Mouse (Mus musculus) layer of hippocampus, adult 2 months (tissue): ENCODE measurements around the gene Hcls1. TPM values are rescaled to one million over a fixed set of nuclear protein-coding genes. Genes with fewer than 3 reads are reported as not detected.

Source experiments
- DNase-seq, 2 experiments: peaks; one replicate each; pipeline ENCODE4 v3.0.0; 2022; ENCODE audit warnings: low spot score in 2 of 2
- H3K27ac ChIP-seq: fragments of 200-600 bp; 2 replicates; pipeline ENCODE4 v1.8.1; 2022
- H3K4me3 ChIP-seq: fragments of 200-600 bp; 2 replicates; pipeline ENCODE4 v1.8.1; 2022; ENCODE audit warnings: mild to moderate bottlenecking
- CTCF ChIP-seq: fragments of 200-600 bp; conservative IDR thresholded peaks from 2 replicates; pipeline ENCODE4 v1.8.1; 2022; ENCODE audit warnings: antibody characterized with exemption, mild to moderate bottlenecking, moderate library complexity
- total RNA-seq, 2 experiments: library from RNA; stranded (reverse); gene quantifications; 2 replicates each; pipeline ENCODE4 v1.2.3; 2021

The Hcls1 gene
- total RNA-seq, 2 experiments from 2014 or later, result 3.6 to 4.4 TPM

GRCm38 (mm10) chr16:36934131-36934840, 497 bp upstream of the Hcls1 start:
- no peak for DNase-seq
- TF ChIP-seq CTCF, result no peak
- no peak overlapping the region for H3K4me3 ChIP-seq
- H3K27ac ChIP-seq, result no peak overlapping the region

- no peak for DNase-seq
- H3K4me3 ChIP-seq, result no peak overlapping the region
- H3K27ac ChIP-seq, result no peak overlapping the region
- no peak for TF ChIP-seq CTCF
Measured at GRCm38 (mm10) chr16:36935814-36936213, 1.0 kb downstream of the Hcls1 start.

DNA sequence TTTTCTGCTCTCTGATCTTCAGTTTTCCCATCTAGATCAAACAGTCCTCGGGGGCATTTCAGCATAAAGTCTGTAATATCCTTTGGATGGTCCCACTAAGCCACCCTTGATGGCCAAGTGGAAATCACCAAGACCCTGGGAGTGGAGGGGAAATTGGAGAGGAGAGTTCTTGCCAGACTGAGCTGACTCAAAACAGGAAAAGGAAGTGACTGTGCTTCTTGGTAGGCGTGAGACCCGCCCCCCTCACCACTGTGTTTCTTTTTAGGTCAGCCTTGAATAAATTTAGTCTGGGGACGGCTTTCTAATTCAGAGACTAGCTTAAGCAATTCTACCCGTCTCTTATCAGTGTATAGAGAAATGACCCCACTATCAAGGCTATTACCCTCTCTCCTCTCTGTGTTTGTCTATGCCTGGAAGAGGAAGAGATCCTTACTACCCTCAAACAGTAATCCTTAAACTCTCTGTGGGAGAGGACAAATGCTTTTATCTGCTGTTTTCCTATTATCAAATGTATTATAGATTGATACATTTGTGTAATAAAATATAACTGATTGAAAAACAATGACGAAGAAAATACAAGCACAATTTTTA, 6.4 kb downstream of the Hcls1 start:
- no peak overlapping the region for H3K4me3 ChIP-seq
- no peak for DNase-seq
- no peak for TF ChIP-seq CTCF
- no peak overlapping the region for H3K27ac ChIP-seq

DNA sequence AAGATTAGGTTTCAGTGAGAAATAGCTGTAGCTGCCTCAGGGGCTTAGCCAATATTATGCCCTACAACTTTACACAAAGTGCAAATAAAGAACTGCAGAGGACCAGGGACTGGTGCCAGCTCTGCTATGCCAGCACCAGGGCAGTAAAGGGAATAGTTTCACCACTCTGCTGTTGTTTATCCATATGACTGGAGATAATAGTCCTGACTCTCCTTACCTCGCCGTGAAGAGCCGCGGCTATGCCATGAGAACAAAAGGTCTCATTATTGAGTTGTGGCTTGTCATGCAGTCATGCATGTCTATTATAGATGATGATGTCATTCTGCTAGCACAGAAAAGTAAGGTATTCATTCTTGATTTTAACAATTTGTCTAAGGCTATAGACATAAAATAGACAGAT, 7.1 kb downstream of the Hcls1 start:
- Histone ChIP-seq H3K4me3 (no peak overlapping the region), H3K27ac (no peak overlapping the region)
- TF ChIP-seq CTCF, result no peak
- no peak for DNase-seq

DNA sequence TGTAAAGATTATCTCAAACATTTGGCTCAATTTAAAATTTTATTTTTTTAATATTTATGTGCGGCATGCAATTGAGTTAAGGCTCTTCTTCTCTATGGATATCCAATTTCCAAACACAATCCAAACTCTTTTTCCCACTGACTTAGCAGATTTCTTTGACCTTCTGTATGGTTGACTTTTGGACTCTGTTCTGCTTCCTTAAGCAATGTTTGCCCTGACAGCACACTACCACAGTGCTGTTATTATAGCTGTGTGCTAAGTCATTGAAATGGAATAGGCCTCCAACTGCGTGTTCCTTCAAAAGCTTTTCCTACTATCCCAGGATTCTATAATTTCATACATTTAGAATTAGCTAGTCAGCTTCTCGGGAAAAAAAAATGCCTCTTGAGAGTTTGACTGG, 8.8 kb downstream of the Hcls1 start:
- Histone ChIP-seq H3K4me3 (no peak overlapping the region), H3K27ac (no peak overlapping the region)
- DNase-seq, result no peak
- no peak for TF ChIP-seq CTCF

GRCm38 (mm10) chr16:36944895-36945424, 10.2 kb downstream of the Hcls1 start:
- no peak overlapping the region for H3K27ac ChIP-seq
- TF ChIP-seq CTCF, result peak; percentile 35
- H3K4me3 ChIP-seq, result no peak overlapping the region
- no peak for DNase-seq

GRCm38 (mm10) chr16:36946459-36947159, 11.8 kb downstream of the Hcls1 start:
- no peak for TF ChIP-seq CTCF
- H3K27ac ChIP-seq, result no peak overlapping the region
- no peak overlapping the region for H3K4me3 ChIP-seq
- DNase-seq, result no peak

DNA sequence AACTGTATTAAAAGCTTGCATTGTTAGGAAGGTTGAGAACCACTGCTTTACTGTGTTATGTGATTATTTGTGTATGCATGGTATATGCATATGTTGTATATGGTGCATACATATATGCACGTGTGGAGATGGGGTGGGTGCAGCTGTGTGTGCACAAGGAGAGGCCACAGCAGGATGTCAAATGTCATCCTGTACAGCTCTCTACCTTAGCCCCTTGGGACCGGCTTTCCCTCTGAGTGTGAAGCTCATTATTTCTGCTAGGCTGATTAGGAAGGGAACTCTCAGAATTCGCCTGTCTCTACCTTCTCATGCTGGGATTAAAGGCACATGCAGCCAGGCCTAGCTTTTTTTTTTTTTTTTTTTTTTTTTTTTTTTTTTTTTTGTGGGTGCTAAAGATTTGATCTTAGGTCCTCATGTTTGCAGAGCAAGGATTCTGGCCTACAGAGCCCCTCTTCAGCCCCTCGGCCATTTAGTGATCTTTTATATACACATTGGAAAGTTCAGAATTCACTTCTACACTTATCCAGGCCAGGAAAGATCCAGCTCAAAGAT, 12.9 kb downstream of the Hcls1 start:
- no peak overlapping the region for H3K4me3 ChIP-seq
- no peak for DNase-seq
- TF ChIP-seq CTCF, result no peak
- H3K27ac ChIP-seq, result no peak overlapping the region

- H3K27ac ChIP-seq, result no peak overlapping the region
- H3K4me3 ChIP-seq, result no peak overlapping the region
Measured at GRCm38 (mm10) chr16:36949614-36950336, 15.0 kb downstream of the Hcls1 start.

GRCm38 (mm10) chr16:36951029-36951428, 16.2 kb downstream of the Hcls1 start:
- Histone ChIP-seq H3K4me3 (no peak overlapping the region), H3K27ac (no peak overlapping the region)
- no peak for DNase-seq
- TF ChIP-seq CTCF, result no peak

More at GRCm38 (mm10) chr16:36949614-36950336, 15.0 kb downstream of the Hcls1 start:
- no peak for TF ChIP-seq CTCF
- no peak for DNase-seq

DNA sequence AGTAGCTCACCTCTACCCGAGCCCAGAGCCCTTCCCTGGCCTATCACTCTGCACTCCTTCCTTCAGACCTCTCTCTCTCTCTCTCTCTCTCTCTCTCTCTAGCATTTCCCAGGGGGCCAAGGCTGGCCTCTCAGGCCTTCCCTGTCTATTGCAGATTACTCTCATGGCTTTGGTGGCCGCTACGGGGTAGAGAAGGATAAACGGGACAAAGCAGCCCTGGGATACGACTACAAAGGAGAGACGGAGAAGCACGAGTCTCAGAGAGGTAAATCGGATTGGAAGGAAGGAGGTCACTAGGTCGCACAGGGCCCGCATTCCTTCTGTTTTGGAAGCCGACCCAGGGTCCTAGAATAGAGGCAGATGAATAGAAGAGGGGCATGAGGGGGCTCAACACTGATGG, 20.3 kb downstream of the Hcls1 start:
- TF ChIP-seq CTCF, result no peak
- Histone ChIP-seq H3K4me3 (no peak overlapping the region), H3K27ac (no peak overlapping the region)
- DNase-seq, result no peak

DNA sequence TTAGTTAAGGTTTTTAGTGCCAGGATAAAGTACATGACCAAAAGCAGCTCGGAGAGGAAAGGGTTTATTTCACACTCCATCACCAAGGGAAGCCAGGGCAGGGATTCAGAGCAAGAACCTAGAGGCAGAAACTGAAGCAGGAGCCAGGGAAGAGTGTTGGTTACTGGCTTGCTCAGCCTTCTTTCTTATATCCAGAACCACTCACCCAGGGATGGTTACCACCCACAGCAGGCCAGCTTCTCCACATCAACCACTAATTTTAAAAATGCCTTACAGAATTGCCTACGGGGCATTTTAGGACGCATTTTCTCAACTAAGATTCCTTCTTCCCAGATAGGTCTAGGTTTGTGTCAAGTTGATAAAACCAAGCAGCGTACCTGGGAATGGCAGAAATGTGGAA, 28.6 kb downstream of the Hcls1 start:
- Histone ChIP-seq H3K4me3 (no peak overlapping the region), H3K27ac (no peak overlapping the region)
- DNase-seq, result no peak
- TF ChIP-seq CTCF, result no peak
